Mouse (Mus musculus) T-cell, adult 2 months (primary cell): ENCODE results near the gene Chrng.
A peak's percentile ranks its signal among the peaks of the same experiment; 100 is the strongest.

ENCODE experiments used
- DNase-seq: peaks from one replicate; pipeline ENCODE4 v3.0.0; 2022; ENCODE audit warnings: low spot score

Chrng gene

DNA sequence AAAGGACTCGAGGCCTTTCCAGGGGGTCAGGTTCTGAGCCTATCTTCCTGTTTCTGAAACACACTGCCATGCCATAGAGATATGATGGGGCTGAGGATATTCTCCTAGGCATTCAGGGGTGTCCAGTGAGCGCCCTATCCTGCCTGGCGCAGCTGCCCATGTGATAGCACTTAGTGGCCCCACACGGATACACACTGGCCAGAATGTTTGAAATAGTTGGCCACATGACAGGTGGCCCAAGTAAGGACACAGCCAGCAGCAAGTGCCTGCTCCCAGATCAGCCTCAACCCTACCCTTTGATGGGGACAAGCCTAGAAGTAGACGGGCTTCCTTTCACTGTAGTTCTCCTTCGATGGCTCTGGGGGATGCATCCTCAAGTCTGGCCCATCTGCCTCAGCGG is at the start of gene Chrng:
Gene Chrng (plus strand): TSS at position 193 of the 400 bp plus-strand sequence.
- no peak for DNase-seq

DNA sequence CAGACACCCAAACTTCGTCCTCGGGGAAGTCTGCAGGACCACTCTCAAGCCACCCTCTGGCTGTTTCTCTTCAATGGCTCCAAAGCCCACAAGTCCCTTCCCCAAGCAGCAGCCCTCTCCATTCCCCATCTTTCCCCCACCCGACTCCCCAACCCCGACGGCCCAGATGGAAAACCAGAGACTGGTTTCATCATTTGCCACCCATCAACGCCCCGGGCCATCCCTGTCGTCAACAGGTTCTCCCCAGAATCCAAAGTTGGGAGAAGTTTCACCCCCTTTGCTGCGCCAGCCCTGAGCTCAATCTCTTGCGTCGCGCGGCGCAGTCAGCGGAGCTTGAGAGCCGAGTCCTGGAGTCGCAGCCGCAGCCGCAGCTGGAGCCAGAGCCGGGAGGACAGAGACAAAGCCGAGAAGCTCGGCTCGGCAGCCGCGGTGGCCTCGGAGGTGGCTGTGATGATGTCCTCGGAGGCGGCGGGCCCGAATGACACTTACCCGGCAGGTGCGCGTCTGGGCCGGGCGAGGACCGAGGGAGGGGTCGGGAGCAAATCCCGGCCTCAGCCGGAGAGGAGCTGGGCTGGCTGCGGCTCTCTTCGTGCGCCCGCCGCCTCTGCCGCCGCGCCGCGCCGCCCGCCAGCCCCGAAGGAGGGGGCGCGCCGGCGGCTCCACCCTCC is 48.8 kb upstream of the Chrng start:
- DNase-seq, result no peak

DNA sequence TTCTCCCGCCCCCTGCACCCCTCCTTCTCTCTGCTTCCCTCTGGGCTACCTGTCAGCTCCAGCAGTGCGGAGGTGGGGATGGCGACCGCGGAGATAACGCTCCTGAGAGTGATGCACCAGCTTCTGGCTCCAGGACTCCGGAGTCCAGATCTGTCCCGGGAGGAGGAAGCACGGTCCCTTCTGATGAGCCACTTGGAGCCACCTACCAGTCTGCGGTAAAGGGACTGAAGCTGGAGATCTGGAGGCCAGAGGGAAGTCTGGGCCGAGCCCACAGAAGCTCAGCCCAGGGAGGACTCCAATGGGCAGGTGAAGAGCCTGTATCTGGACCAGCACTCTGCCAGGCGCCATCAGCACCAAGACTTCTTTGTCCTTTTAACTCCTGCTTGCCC is 48.3 kb upstream of the Chrng start, which contains the start of gene Ecel1:
Gene Ecel1 (minus strand): TSS at position 323 of the 389 bp plus-strand sequence.
- DNase-seq, result no peak

DNA sequence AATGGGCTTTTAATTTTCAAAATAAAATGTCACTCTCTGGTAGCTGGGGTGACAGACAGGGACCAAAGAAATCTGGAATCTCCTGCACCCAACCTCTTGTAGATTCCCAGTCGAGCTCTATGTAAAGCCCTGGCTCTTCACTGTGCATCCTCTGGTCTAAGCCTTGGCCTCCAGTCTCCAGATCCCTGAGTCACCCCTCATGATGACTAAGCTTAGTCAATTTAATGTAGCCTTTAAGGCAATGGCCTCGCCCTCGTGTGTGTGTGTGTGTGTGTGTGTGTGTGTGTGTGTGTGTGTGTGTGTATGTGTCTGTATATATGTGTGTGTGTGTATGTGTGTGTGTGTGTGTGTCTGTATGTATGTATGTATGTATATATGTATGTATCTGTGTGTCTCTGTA is 45.1 kb upstream of the Chrng start:
- DNase-seq, result no peak

DNA sequence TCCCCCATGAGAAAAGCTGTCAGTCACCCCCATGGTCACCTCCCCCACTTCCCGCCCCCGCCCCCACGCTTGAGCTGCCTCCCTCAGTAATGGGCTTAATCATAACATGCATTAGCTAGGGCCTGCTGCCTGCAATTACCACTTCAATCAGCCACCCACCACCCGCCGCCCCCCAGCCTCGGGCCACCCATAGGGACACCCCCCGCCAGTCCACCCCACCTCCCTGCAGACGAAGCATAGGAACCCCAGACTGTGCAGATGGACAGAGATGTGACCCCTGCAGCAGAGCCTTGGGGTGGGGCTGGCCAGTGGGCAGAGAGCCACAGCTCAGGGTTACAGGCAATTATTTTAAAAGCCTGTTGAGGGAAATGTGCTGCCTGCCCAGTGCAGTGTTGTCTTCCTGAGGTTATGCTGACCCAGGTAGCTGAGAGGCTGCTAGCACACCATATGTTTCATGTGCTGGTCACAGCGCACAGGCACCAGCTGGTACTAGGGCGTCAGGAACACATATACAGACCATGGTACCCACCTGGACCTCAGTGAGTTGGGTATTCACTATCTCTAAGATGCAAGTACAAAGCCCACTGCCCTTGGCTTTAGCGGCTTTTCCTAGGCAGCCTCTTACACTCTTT is 40.2 kb upstream of the Chrng start:
- no peak for DNase-seq

DNA sequence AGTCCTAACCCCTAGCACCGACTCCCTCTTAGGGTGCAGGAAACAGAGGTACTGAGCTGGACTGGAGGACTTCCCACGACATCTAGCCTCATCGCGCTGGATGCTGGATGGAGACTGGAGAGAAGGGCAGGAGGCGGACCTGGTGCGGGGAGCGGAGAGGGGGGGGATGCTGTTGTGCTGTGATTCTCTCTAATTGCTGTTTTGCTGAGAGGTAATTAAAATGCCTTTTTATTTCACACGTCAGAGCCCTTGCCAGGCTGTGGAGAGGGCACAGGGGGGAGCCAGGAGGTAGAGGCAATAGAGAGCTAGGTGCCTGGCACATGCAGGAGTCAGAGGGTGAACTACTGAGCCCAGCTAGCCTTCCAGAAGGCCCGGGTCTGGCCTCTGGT is 39.7 kb upstream of the Chrng start:
- DNase-seq, result no peak

DNA sequence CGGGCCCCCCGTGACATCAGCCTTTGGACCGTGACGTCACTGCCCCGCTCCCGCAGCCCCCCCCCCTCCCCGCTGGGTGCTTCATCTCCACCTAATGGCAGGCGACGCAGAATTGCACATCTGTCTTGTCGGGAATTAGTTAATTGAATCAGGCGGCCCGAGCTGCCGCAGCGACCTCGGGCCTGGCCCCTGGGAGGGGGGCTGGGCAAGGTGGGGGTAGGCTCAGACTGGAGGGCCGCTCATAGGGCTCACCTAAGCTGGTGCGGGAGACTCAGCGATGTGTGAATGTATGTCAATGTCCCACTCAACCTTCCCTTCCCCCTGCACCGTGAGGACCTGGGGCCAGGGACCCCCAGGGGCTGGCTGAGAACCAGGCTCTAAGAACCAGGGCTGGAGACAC is 34.0 kb upstream of the Chrng start:
- no peak for DNase-seq

DNA sequence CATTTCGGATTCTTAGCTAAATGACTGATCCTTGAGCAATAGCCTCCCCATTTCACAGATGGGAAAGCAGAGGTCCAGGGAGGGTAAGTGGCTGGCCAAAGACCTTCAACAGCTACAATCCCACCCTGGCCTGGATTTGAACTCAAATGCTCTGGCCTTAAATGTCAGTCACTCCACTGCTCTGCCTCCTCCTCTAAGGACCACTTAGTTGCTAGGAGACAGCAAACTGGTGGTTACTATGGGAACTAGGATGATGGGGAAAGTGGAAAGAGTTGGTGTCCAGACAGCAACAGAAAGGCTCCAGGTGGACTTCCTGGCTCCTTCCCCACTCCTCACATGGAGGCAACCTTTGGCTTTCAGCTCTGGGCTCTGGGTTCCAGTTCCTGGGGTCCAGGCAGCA is 33.1 kb upstream of the Chrng start:
- no peak for DNase-seq

DNA sequence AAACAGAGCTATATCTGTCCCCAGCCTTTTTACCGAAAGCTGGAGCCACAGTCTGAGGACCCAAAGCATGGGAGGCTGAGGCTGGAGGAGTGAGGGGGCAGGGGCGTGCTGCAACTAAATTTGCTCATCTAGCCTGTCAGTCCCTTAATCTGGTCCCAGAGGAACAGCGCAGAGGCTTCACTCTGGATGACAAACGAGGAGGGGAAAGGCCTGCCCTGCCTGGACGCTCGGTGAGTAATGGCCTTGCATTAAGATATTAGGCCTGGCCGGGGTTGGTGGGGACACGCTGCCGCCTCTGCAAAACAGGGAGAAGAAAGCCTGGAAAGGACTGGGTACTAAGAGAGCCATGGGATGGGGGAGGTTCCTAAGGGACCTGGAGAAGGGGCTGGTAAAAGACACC is 32.1 kb upstream of the Chrng start:
- DNase-seq, result no peak

DNA sequence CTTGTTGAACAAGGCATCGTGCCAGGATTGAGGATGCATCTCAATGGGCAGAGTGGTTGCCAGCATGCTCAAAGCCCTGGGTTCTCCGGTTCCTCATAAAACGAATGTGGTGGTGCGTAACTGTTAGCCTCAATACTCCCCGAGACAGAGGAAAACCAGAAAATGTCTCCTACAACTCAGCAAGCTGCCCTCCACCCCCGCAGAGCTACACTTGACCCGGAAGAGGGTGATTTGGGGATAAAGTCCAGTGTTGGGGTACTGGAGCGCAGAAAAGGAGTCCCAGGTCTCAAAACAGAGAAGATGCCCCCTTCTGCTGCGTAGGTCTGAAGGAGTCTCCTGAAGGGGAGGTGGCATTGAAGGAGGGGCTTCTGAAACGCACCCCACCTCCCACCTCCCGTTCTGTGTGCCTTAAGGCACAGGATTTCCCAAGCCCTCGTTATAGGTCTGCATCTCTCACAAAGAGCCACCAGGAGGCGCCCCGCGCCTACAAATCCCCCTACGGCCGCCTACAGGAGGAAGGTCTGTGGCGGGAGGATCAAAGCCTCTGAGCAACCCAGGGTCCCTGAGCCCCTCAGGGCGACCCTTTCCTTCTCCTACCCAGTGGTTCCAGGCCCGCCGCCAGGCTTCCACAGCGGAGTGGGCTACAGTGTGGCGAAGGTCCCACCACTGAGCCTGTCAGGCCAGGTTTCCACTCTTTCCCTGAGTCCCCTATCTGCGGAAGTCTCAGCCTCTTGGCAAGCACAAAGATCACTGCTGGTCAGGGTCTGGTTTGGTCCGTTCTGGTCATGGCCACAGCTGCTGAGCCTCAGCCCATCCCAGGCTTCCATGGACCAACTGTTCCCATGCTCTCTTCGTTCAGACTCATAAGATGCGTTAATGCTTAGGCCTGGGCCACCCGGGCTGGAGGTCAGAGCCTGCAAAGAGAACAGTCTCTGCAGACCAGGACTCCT is 30.2 kb upstream of the Chrng start:
- DNase-seq, result peak; percentile 42

DNA sequence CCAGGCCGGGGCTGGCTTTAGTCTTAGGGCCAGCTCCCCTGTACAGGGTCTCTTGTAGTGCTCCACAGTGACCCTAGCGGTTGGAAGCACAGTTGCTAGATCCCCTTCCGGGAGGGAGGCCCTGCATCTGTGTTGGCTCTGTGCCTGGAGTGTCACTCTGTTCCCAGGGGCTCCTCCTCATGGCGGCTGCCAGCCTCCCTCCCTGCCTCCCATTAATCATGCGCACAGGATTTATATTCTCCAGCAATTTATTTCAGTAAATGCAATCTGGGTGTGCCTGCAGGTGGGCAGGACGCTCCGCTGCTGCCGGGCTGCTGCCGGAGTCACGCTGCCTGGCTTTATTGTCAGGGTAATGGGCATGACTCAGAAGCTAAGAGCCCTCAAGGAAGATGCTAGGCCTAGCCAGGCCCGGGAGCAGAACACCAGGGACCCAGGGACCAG is 28.6 kb upstream of the Chrng start:
- DNase-seq, result no peak

DNA sequence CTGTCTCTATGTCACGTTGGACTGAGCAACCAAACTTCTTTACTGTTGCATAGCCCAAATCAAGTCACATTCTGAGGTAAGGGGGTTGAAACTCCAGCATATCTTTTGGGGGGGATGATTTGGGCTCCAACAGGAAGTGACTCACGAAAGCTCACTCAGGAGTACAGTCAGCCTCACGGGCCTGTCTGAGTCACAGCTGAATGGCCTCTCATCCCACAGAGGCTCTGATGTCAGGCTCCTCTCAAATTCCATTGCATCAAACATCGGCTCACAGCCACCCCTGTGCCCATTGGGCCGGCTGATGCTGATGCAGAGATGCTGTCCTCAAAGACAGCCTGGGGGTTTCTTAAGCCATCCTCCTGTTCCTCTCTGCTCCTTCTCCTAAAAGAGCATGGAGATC is 23.6 kb upstream of the Chrng start:
- DNase-seq, result peak; percentile 9

DNA sequence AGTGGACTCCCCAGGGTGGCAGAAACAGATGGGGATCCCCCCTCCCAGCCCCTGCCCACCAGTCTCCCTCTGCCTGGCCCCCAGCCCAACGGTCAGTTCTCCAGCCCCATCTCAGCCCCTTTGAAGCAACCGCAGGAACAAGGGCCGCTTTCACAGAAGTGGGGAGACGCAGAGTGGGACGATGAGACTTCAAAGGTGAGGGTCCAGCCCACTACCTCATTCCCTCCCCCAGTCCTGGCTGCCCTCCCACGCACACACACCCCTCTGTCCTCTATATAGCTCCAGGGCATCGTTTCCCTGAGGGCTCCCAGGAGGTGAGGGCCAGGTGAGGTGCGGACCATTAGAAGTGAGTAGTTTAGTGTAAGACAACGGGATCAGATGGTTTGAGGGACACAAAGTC is 21.4 kb upstream of the Chrng start, which contains the start of gene Prss56:
Gene Prss56 (plus strand): TSS at position 301 of the 400 bp plus-strand sequence.
- DNase-seq, result no peak

DNA sequence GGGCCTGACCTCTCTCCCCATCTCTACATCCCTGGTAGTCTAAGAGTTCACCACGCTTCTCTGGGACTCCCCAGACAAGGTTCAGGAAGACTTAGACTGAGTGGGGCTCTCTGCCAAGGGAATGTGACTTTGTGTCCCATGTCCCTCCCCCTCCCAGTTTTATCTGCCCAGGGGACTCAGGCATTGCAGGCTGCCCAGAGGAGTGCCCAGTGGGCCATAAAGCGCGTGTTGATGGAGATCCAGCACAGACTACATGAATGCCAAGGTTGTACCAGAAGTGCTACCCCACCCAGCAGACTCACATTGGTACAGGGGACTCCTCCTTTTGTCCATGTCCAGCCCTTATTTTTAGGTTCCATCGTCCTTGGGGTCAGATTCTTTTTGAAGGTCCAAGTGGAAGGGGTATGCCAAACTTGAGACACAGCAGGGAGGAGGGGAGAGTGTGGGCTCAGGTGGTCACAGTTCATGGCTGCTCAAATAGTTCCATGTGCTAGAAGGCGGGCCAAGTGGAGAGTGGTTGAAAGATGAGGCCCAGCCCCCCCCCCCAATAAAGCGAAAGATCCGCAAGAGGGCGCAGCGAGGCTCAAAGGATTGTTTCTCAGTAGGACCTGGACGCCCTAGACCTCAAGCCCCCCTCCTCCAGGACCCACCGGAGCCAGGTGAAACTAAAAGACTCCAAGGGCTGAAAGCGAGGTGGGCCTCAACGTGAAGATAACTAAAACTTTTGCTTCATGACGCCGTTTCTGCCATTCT is 20.3 kb upstream of the Chrng start:
- no peak for DNase-seq

DNA sequence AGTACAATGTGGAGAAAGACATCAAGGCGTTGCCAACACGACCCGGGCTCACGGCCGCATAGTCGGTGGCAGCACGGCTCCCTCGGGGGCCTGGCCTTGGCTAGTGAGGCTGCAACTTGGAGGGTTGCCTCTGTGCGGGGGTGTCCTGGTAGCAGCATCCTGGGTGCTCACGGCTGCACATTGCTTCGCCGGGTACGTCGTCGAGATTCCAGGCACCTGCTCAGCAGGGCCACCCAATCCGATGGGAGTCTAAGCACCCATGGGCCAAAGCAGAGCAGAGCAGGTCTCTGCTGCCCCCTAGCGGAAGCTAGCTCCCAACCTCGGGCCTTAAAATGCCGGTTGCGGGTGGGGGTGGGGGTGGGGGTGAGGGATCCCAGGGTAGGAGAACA is 19.7 kb upstream of the Chrng start:
- DNase-seq, result peak; percentile 66

DNA sequence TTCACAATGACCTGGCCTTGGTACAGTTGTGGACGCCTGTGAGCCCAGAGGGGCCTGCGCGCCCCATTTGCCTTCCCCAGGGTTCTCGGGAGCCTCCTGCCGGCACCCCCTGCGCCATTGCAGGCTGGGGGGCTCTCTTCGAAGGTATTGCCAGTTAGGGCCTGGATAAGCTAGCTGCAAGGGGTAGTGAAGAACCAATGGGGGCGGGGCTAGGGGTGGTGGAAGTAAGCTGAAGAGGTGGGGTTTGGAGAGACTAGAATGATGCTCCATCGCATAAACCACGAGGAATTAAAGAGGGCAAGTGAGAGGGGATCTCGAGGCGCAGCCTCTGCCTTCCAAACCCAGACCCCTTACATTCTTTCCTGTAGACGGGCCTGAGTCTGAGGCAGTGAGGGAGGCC is 18.9 kb upstream of the Chrng start:
- DNase-seq, result no peak

DNA sequence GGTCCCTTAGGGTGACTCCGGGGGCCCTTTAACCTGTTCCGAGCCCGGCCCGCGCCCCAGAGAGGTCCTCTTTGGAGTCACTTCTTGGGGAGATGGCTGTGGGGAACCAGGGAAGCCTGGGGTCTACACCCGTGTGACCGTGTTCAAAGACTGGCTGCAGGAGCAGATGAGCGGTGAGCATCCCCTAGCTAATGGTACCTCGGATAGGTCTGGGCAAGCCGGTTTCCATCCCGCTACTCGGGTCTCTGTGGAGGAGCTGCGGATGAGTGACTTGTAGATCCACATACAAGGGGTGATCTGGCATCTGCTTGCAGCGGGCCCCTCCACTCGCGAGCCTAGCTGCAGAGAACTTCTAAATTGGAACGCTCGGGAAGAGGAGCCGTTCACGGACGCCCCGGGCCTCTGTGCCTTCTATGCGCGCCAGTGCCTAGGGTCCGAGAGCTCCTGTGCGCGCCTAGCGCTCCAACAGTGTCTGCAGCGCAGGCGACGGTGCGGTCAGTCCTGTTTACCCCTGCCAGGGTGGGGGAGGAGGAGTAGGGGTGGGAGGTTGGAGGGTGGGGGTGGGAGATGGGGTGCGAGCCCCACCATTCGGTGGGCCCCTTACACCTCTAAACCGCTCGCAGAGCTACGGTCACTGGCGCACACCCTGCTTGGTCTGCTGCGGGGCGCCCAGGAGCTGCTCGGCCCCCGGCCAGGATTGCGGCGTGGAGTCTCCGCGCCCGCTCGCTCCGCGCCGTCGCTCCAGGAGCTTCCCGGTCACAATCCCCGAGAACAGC is 18.0 kb upstream of the Chrng start:
- DNase-seq, result no peak

DNA sequence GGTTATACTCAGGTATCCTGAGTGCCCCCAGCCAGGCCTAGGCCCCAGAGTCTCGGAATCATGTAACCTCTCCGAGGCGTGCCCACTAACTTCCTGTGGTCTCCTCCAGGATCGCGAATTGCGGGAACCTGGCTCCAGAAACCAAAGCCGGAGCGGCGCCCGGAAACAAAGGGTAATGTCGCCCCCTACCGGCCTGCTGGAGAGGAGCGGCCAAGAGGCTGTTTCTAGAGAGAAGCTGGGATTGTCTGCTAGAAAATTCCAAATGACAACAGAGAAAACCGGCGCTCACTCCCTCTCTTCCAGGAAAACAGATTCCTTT is 17.5 kb upstream of the Chrng start:
- DNase-seq, result peak; percentile 44

DNA sequence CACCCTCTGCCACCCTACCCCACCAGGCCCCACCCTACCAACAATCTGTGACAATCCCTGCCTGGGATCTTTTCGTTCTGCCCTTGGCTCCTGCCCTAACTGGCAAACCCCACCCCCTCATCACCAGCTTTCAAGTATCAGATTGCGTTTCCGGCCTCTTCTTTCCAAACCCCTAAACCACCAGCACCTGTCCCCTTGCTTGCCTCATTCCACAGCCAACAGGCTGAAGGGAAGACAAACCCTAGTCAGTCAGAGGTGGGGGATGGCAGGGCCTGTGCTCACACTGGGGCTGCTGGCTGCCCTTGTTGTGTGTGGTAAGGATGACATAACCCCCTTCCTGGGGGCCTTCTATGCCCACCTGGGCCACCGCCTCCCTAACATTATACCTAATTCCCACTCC is 14.0 kb upstream of the Chrng start, which contains the start of gene Chrnd:
Gene Chrnd (plus strand): TSS at position 179 of the 400 bp plus-strand sequence.
- DNase-seq, result no peak

DNA sequence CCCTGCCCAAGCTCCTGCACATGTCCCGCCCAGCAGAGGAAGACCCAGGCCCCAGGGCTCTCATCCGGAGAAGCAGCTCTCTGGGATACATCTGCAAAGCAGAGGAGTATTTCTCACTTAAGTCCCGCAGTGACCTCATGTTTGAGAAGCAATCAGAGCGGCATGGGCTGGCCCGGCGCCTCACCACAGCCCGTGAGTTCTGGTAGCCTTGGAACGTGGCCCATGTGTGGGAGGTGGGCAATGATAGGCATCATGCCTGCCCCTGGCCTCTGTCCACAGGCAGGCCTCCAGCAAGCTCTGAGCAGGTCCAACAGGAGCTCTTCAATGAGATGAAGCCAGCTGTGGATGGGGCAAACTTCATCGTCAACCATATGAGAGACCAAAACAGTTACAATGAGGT is 7.2 kb upstream of the Chrng start:
- DNase-seq, result no peak
